Mouse (Mus musculus) thymus, adult 2 months (tissue): ENCODE data around the gene Gm45716. TPM values are rescaled to one million over a fixed set of nuclear protein-coding genes. Genes with fewer than 3 reads are reported as not detected.

Source experiments
- DNase-seq: peaks from one replicate; pipeline ENCODE4 v3.0.0; 2021
- H3K27ac ChIP-seq: fragments of 200-500 bp; 2 replicates; pipeline ENCODE4 v1.5.1; 2012; ENCODE audit warnings: low read length, control low read depth; ENCODE audit not compliant: control insufficient read depth, insufficient read depth
- H3K27me3 ChIP-seq: fragments of 200-500 bp; 2 replicates; pipeline ENCODE4 v1.6.1; 2012; ENCODE audit warnings: mild to moderate bottlenecking, low read length, moderate library complexity, mixed read lengths; ENCODE audit not compliant: control insufficient read depth, insufficient read depth
- H3K36me3 ChIP-seq: fragments of 200-500 bp; 2 replicates; pipeline ENCODE4 v1.6.1; 2012; ENCODE audit warnings: mild to moderate bottlenecking, low read length, moderate library complexity; ENCODE audit not compliant: control insufficient read depth, insufficient read depth
- H3K4me1 ChIP-seq: fragments of 200-500 bp; replicated peaks from 2 replicates; pipeline ENCODE4 v1.6.1; 2012; ENCODE audit warnings: low read length; ENCODE audit not compliant: control insufficient read depth, insufficient read depth
- H3K4me3 ChIP-seq: fragments of 200-500 bp; 2 replicates; pipeline ENCODE4 v1.5.1; 2012; ENCODE audit warnings: mild to moderate bottlenecking, low read length, control low read depth, moderate library complexity; ENCODE audit not compliant: control insufficient read depth, insufficient read depth
- CTCF ChIP-seq: fragments of 200-500 bp; IDR thresholded peaks from 2 replicates; pipeline ENCODE4 v1.5.1; 2012; ENCODE audit warnings: mild to moderate bottlenecking, control low read depth, low read length, moderate library complexity, borderline replicate concordance; ENCODE audit not compliant: control insufficient read depth, poor library complexity, insufficient read depth; ENCODE audit errors: extremely low read depth
- POLR2A ChIP-seq: fragments of 200-500 bp; IDR thresholded peaks from 2 replicates; pipeline ENCODE4 v1.6.1; 2012; ENCODE audit warnings: mild to moderate bottlenecking, low read length, control low read depth, moderate library complexity; ENCODE audit not compliant: control insufficient read depth, poor library complexity, insufficient read depth; ENCODE audit errors: extremely low read depth
- WGBS: fragments of 180-500 bp; shearing (Covaris S2); methylation state at CpG from one replicate; pipeline ENCODE4 v1.1.7; 2018; 5-methylcytosine and 5-hydroxymethylcytosine counted together
- polyA plus RNA-seq: library from polyadenylated mRNA; depleted of rRNA; stranded (reverse); fragments of >200 nt; gene quantifications from 2 replicates; pipeline ENCODE4 v1.2.3, GENCODE M21; 2012

Gm45716 gene
- polyA plus RNA-seq, 1 experiment = 2.1 TPM

DNA sequence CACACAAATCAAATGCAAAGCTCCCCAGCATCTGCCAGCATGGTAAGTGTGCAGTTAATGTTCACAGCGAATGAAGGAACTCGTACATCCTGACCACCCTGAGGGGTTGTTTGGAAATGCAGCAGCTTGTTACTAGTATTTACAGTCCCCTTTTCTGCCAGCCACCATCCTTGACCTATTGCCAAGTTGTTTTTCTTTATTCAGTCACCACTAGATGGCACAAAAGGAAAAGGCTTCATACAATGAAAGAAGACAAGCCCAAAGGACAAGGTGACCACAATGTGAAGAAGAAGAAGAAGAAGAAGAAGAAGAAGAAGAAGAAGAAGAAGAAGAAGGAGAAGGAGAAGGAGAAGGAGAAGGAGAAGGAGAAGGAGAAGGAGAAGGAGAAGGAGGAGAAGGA is 4.1 kb upstream of the Gm45716 start:
- TF ChIP-seq POLR2A (no peak), CTCF (no peak)
- H3K4me3 ChIP-seq = no peak overlapping the region
- H3K27ac ChIP-seq = no peak overlapping the region
- DNase-seq = peak; percentile 5
- no peaks in the 10 kb centered on the region for H3K36me3 ChIP-seq
- H3K27me3 ChIP-seq = no peaks in the 10 kb centered on the region
- H3K4me1 ChIP-seq = no peaks in the 10 kb centered on the region
- 17% methylated on average over 2 of the region's 2 CpGs for WGBS

DNA sequence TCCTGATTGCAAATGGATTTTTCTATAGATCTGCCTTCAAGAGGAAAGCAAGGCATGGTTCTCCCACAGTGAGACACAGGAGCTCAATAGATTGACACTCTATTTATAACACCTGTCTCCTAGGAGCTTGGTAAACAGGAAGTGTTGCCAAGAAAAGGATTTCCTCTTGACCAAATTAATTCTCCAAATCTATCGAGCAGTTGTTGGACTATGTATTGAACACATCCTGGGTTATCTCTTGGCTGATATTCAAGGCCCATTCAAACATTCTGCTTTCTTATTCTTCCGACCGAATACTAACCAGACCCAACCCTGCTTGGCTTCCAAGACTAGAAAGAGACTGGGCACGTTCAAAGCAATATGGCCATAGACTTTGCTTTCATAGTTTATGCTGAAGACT is 2.7 kb upstream of the Gm45716 start:
- no peaks in the 10 kb centered on the region for H3K36me3 ChIP-seq
- no peak overlapping the region for H3K27ac ChIP-seq
- no peak overlapping the region for H3K4me3 ChIP-seq
- no peaks in the 10 kb centered on the region for H3K4me1 ChIP-seq
- no peak for DNase-seq
- WGBS = 70% methylated on average over 4 of the region's 4 CpGs
- TF ChIP-seq CTCF (no peak), POLR2A (no peak)
- no peaks in the 10 kb centered on the region for H3K27me3 ChIP-seq

DNA sequence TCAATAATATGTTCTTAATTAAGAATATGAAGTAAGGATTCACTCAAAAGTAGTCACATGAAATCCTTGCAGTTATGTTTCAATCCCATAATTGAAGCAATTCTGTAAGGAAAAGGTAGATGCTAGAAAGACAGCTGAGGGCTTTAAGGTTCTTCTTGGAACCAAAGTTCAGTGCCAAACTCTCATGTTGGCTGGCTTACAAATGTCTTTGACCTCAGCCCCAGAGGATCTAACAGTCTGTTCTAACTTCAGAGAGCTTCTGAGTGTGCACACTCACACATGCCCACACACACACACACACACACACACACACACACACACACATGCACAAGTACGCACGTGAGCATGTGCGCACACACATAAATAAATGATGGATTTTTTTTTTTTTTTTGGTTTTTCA is 2.7 kb downstream of the Gm45716 start:
- Histone ChIP-seq H3K4me1 (no peaks in the 10 kb centered on the region), H3K4me3 (no peak overlapping the region), H3K27me3 (no peaks in the 10 kb centered on the region), H3K36me3 (no peaks in the 10 kb centered on the region), H3K27ac (no peak overlapping the region)
- WGBS = 99% methylated on average over 3 of the region's 3 CpGs
- TF ChIP-seq POLR2A = no peak
- TF ChIP-seq CTCF = no peak
- no peak for DNase-seq

DNA sequence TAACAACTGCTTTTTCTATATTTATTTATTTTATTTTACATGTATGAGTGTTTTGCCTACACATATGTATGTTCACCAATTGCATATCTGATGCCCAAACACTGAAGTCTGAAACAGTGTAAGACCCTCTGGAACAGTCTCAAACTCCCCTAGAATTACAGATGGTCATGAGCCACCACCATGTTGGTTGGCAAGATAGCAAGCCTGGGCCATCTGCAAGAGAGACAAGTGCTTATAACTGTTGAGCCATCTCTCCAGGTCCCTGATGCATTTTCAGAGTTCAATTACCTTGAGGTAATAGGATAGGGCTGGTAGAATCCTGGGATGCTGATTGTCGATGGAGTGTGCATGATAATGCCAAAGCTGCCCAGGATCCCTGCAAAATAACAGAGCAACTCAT is 7.5 kb downstream of the Gm45716 start:
- Histone ChIP-seq H3K36me3 (no peaks in the 10 kb centered on the region), H3K4me1 (no peaks in the 10 kb centered on the region), H3K27me3 (no peaks in the 10 kb centered on the region), H3K27ac (no peak overlapping the region), H3K4me3 (no peak overlapping the region)
- WGBS = 90% methylated on average over 1 of the region's 1 CpGs
- TF ChIP-seq POLR2A (no peak), CTCF (no peak)
- no peak for DNase-seq

DNA sequence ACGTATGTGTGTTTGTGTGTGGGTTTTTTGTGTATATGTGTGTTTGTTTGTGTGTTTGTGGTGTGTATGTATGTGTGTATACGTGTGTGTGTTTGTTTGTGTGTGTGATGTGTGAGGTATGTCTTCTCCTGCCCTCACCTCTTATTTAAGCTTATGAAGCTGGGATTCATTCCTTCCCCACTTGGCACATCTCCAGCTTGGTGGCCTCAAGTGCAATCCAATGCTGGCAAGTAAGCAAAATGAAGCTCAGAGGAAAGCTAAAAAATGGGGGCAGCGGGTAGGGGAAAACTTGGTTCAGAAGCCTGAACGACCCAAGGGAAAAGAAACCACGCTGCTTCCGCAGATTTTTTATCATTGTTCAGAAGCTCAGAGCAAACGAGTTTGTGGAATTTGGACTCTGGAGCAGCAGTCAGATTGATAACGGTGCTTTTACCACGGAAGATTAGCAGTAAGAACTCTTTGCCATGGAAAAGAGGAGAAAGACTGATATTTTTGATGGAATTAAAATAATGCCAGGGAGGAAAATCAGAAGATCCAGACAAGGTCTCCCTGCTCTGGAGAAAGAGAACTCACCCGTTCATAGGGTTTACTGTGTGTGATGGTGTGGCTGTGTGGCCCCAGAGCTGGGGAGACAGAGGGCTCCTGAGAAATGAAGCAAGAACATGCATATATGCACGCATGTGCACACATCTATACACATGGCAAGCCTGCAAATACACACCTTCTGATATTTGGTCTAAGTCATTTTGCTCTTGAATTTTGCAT is 8.5 kb downstream of the Gm45716 start:
- Histone ChIP-seq H3K4me3 (no peak overlapping the region), H3K4me1 (no peaks in the 10 kb centered on the region), H3K36me3 (no peaks in the 10 kb centered on the region), H3K27ac (no peak overlapping the region), H3K27me3 (no peaks in the 10 kb centered on the region)
- WGBS = 91% methylated on average over 11 of the region's 11 CpGs
- TF ChIP-seq CTCF (no peak), POLR2A (no peak)
- DNase-seq = no peak

DNA sequence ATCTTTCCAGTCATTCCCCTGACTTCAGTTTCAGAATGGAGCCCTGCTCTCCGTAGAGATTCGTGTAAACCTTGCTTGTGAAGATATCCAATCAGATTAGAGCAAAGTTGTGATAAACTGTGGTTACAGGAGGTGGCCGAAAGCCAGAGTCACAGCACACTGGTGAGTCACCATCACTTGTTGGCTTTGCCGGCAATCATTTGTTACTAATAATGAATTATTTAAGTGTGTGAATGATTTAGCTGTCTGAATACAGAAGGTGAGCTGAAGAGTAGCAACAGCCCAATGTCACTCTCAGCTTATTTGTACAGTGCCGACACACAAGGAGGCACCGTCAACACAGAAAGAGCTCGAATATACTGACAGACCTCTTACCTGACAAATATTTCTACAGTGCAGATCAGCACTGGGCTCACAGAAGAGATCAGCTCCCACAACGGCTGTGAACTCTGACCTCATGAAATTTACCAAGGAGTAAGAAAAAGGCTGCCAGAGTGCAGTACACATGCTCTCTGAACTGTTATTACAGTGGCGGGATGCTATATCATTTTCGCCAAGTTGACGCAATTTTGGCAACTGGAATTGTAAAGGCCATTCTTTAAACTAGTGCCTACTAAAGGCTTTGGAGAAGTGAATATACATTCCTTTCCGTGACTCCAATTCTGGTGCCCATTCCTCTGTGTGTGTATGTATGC is 9.2 kb downstream of the Gm45716 start:
- H3K4me1 ChIP-seq = no peaks in the 10 kb centered on the region
- no peak overlapping the region for H3K4me3 ChIP-seq
- 84% methylated on average over 12 of the region's 12 CpGs for WGBS
- no peak for TF ChIP-seq POLR2A
- no peak for TF ChIP-seq CTCF
- no peak overlapping the region for H3K27ac ChIP-seq
- no peak for DNase-seq
- no peaks in the 10 kb centered on the region for H3K36me3 ChIP-seq
- no peaks in the 10 kb centered on the region for H3K27me3 ChIP-seq

DNA sequence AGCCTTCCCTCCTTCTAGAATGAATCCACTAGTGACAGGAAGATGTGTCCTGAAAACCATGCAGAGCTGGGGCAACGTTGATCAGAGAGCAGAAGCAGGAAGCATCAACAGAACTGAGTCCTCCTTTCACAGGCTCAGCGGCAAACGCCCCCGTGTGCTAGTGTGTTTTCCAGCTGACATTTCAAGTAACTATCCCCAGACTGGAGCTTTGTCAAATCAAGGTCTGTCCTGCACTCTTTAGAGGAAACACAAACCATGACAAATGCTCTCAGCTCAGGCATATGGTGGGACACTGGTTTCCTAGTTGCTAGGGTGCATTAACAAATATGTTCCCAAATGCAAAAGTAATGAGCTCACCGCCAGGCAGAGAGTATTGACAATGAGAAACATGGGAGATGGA is 10.6 kb downstream of the Gm45716 start:
- 37% methylated on average over 5 of the region's 5 CpGs for WGBS
- TF ChIP-seq POLR2A = no peak
- no peak for TF ChIP-seq CTCF

More for the DNA sequence above, 10.6 kb downstream of the Gm45716 start:
- DNase-seq = no peak
- Histone ChIP-seq H3K27me3 (no peaks in the 10 kb centered on the region), H3K4me3 (no peak overlapping the region), H3K27ac (no peak overlapping the region), H3K36me3 (no peaks in the 10 kb centered on the region), H3K4me1 (no peaks in the 10 kb centered on the region)
